Mouse (Mus musculus): Measurements from ENCODE around the gene Stx2.

- TF ChIP-seq POLR2A (IDR thresholded peaks at IDR 0.05; ENCODE audit: low read depth, low read length) (no peak), EP300 (IDR thresholded peaks at IDR 0.05; ENCODE audit: low read length) (no peak), MAX (IDR thresholded peaks at IDR 0.05; ENCODE audit: low read length) (no peak), CTCF (conservative IDR thresholded peaks at IDR 0.05 in 1 of 2, IDR thresholded peaks at IDR 0.05 in 1 of 2; ENCODE audit: low read depth in 2 of 2, low read length in 2 of 2) (no peak), RAD21 (IDR thresholded peaks at IDR 0.05; ENCODE audit: low read depth, low read length) (no peak), TBP (conservative IDR thresholded peaks at IDR 0.05; ENCODE audit: low read depth, low read length) (no peak)
These were observed 366 bp downstream of the Stx2 start for GRCm38 (mm10) chr5:129008008-129008407.
